Mouse (Mus musculus): ENCODE measurements around the gene Hist1h3g.

The Hist1h3g gene

GRCm38 (mm10) chr13:23576906-23577639, 41.9 kb downstream of the Hist1h3g start:
- no peak for DNase-seq (ENCODE audit: low spot score in 2 of 2)

- DNase-seq (ENCODE audit: low spot score in 2 of 2), result no peak
Measured at GRCm38 (mm10) chr13:23577835-23578234, 42.6 kb downstream of the Hist1h3g start.

GRCm38 (mm10) chr13:23581408-23582218, 46.4 kb downstream of the Hist1h3g start, which contains the start of gene Hist1h4d:
Gene Hist1h4d, plus strand, starts transcription at chr13:23581598.
- DNase-seq (ENCODE audit: low spot score in 2 of 2), result peak; percentile 99

- DNase-seq (ENCODE audit: low spot score in 2 of 2), result no peak
Measured at GRCm38 (mm10) chr13:23582219-23583056, 47.2 kb downstream of the Hist1h3g start.

GRCm38 (mm10) chr13:23583387-23584068, 48.3 kb downstream of the Hist1h3g start:
- DNase-seq (ENCODE audit: low spot score in 2 of 2), result no peak

- DNase-seq (ENCODE audit: low spot score in 2 of 2), result no peak
Measured at GRCm38 (mm10) chr13:23584331-23584730, 49.1 kb downstream of the Hist1h3g start.

GRCm38 (mm10) chr13:23585029-23585441, 49.8 kb downstream of the Hist1h3g start:
- peak; percentile 77 to 82 for DNase-seq (ENCODE audit: low spot score in 2 of 2)

All from right cerebral cortex, adult 2 months (tissue).